Mouse (Mus musculus): ENCODE measurements at regions not wholly inside any gene's neighbourhood (a gene's known extent, or its start where the extent isn't known, plus 50 kb on each side); places are given as distances from the start of the nearest gene placed in this dataset.

DNA sequence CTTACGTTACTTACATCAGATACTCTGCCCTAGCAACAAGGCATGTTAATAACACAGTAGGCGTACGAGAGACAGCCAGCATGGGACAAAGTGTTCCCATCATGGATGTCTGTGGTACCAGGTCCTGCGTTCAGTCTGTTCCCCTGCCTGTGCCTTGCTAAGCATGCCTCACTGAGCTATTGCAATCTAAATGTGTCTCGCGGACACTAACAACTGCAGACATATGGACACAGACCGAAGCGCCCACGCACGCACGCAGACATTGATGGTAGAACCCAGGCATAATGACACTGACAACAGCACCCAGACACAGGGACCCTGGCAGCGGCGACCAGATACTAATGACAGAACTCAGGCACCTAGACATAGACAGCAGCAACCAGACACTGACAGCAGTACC is 355.5 kb upstream of the Zdhhc25 start:
- Histone ChIP-seq H3K4me3 (replicated peaks; ENCODE audit: extremely low read depth, low read depth, low read length) (no peak overlapping the region), H3K4me1 (ENCODE audit: control insufficient read depth, insufficient read depth, low read length) (no peaks in the 10 kb centered on the region)
- no peak for DNase-seq
- 85% methylated on average over 13 of the region's 13 CpGs for WGBS
- no peak for TF ChIP-seq POLR2A (IDR thresholded peaks at IDR 0.05; ENCODE audit: borderline replicate concordance, extremely low read depth, low read depth, low read length)
- no peak for TF ChIP-seq CTCF (IDR thresholded peaks at IDR 0.05; ENCODE audit: insufficient read depth, low read length)

DNA sequence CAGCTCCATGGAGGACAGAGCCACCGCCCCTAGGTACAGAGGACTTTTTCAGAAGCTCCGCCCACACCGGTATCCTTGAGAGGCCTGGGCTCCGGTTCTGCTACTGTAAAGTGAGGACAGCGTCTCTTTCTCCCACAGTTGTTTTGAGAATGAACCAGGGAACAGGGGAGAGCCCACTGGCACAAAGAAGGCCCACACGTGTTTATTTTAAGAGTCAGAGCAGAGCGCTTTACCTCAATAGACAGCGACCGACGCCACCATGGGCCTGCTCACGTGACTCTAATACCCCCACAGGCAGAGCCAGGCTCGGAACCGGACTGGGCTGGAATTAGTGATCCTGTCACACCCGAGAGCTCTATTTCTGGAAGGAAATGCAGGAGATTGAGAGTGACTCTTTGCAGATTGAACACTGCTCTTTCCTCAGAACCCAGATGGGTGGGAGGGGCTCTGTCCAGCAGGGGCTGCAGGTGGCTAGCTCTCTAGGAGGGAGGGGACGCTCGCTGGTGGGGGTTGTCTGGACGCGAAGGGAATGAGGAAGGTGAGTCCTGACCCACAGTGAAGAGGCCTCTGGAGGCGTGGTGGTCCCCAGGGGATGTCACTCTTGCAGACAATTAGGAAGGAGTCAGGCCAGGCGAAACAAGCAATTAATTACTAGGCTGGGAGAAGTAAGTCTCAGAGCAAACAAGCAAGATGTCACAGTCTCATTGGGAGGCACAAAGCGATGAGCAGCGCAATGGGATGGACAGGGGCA is 354.4 kb upstream of the Zdhhc25 start:
- no peak for DNase-seq
- WGBS, result 51% methylated on average over 22 of the region's 22 CpGs
- TF ChIP-seq POLR2A (IDR thresholded peaks at IDR 0.05; ENCODE audit: borderline replicate concordance, extremely low read depth, low read depth, low read length), result no peak
- no peak for TF ChIP-seq CTCF (IDR thresholded peaks at IDR 0.05; ENCODE audit: insufficient read depth, low read length)
- no peak overlapping the region for H3K4me3 ChIP-seq (replicated peaks; ENCODE audit: extremely low read depth, low read depth, low read length)
- no peaks in the 10 kb centered on the region for H3K4me1 ChIP-seq (ENCODE audit: control insufficient read depth, insufficient read depth, low read length)

DNA sequence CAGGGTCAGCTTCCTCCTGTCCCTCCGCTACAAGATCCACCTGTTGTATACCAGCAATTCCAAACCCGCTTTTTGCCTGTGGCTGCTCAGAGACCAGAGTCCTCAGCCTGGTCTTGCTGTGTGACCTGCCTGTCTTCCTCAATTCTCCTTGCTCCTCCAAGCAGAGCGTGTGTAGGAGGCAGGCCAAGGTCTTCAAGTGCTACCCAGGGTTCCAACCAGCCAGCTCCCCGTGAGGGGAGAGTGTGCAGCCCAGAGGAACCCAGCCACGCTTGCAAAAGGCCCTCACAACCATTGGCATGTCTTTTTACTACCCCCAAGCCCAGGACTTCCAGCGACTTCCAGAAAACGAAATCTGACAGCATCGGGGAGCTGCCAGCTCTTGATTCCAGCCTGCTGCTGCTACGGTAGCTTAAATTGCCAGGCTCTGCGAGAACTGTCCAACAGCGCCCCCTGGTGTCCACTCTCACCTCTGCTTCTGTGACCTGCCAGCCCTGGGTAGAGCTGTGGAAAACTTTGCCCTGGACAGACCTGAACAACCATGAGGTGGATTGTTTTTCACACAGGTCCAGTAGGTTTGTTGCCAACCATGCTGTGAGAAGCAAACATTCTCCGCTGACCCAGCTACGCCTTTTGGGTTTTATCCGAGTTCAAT is 352.0 kb upstream of the Zdhhc25 start:
- TF ChIP-seq POLR2A (IDR thresholded peaks at IDR 0.05; ENCODE audit: borderline replicate concordance, extremely low read depth, low read depth, low read length) (no peak), CTCF (IDR thresholded peaks at IDR 0.05; ENCODE audit: insufficient read depth, low read length) (peak; percentile 89)
- H3K4me1 ChIP-seq (ENCODE audit: control insufficient read depth, insufficient read depth, low read length), result no peaks in the 10 kb centered on the region

DNA sequence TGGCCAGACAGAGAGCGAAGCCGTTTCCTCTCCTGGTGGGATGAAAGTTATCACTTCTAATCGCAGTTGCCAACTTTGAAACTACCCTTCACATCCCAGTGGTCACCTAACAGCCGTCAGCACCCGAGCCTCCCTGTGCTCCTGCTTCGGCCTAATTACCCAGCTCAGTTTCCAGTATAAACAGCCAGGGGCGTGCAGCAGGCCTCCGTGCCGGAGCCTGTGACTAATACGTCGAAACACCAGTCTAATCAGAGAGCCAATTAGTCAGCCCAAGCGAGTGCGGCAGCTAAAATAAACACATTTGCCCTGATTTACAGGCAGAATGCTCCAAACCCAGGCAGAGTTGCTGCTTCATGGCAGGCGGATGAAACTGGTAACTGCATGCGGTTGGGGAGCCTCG is 312.1 kb upstream of the Zdhhc25 start:
- DNase-seq, result no peak
- TF ChIP-seq POLR2A (IDR thresholded peaks at IDR 0.05; ENCODE audit: borderline replicate concordance, extremely low read depth, low read depth, low read length), result no peak
- TF ChIP-seq CTCF (IDR thresholded peaks at IDR 0.05; ENCODE audit: insufficient read depth, low read length), result no peak
- H3K4me1 ChIP-seq (ENCODE audit: control insufficient read depth, insufficient read depth, low read length), result no peaks in the 10 kb centered on the region
- no peak overlapping the region for H3K4me3 ChIP-seq (replicated peaks; ENCODE audit: extremely low read depth, low read depth, low read length)
- WGBS, result 29% methylated on average over 16 of the region's 16 CpGs

More for the DNA sequence above, 352.0 kb upstream of the Zdhhc25 start:
- no peak overlapping the region for H3K4me3 ChIP-seq (replicated peaks; ENCODE audit: extremely low read depth, low read depth, low read length)
- peak; percentile 71 for DNase-seq
- WGBS, result 28% methylated on average over 14 of the region's 14 CpGs

DNA sequence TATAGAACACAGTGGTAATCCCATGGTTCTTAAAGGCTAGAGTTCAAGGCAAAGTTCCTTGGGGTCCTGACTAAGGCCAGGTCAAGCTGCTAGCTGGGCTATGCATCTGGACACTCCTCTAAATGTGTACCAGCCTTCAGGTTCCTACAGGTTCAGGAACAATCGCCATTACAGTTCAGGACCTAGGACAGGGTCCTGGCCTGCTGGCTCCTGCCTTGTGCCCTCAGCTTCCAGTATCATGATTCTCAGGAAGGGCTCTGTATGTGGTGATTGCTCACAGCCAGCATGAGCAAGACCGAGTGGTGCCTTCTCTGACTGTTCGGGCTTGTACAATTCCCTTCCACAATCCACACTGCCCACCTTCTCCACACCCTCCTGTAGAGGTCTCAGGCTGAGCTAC is 311.4 kb upstream of the Zdhhc25 start:
- no peak for TF ChIP-seq POLR2A (IDR thresholded peaks at IDR 0.05; ENCODE audit: borderline replicate concordance, extremely low read depth, low read depth, low read length)
- TF ChIP-seq CTCF (IDR thresholded peaks at IDR 0.05; ENCODE audit: insufficient read depth, low read length), result no peak
- 49% methylated on average over 3 of the region's 3 CpGs for WGBS
- no peak for DNase-seq
- Histone ChIP-seq H3K4me3 (replicated peaks; ENCODE audit: extremely low read depth, low read depth, low read length) (no peak overlapping the region), H3K4me1 (ENCODE audit: control insufficient read depth, insufficient read depth, low read length) (no peaks in the 10 kb centered on the region)

DNA sequence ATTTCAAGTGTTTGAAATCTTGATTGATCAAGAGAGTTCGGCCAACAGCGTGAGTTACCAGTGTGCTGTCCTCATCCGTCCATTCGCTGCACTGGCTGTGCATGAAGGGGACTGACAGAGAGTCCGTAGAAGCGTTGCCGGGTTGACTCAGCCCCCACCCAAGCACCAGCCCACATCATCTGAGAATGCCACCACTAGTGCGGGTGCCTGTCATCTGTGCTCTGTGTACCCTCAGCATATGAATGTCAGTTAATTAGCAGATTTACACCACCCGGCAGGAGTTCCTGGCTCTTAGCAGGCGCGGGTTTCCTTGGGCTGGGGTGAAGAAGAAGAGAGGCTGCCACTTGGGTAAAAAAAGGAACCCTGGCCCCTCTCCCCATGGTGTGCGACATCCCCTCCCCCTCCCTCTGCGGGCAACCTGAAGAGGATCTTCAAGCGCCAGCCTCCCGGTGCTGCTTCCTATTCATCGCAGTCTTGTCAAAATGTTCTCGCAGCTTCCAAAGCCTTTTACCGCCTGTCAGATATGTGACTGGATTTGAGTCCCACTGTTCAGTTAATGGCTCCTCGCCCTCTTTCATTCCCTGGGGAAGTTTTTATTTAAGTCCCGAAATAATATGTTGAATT is 309.2 kb upstream of the Zdhhc25 start:
- 20% methylated on average over 20 of the region's 20 CpGs for WGBS
- TF ChIP-seq POLR2A (IDR thresholded peaks at IDR 0.05; ENCODE audit: borderline replicate concordance, extremely low read depth, low read depth, low read length) (no peak), CTCF (IDR thresholded peaks at IDR 0.05; ENCODE audit: insufficient read depth, low read length) (no peak)
- Histone ChIP-seq H3K4me1 (ENCODE audit: control insufficient read depth, insufficient read depth, low read length) (no peaks in the 10 kb centered on the region), H3K4me3 (replicated peaks; ENCODE audit: extremely low read depth, low read depth, low read length) (no peak overlapping the region)
- no peak for DNase-seq

DNA sequence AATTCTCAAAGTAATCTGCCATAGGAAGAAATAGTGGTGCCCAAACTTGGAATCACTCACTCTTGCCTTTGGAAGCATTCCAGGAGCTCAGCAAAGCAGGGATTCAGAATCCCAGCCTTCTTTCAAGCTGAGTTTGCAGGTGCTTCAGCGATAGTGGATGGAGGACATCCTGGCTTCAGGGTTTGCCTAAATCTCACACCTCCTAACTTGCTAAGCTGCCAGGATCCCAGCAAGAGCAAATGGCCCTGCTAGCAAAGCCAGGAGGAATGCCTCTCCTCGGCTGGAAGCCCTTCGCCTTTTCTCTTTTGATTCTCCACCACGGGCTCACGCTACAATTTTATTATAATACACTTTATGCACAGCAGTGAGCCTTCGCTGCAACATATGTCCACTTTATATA is 301.0 kb upstream of the Zdhhc25 start:
- Histone ChIP-seq H3K4me3 (replicated peaks; ENCODE audit: extremely low read depth, low read depth, low read length) (no peak overlapping the region), H3K4me1 (ENCODE audit: control insufficient read depth, insufficient read depth, low read length) (no peaks in the 10 kb centered on the region)
- WGBS, result 59% methylated on average over 6 of the region's 6 CpGs
- DNase-seq, result no peak
- no peak for TF ChIP-seq POLR2A (IDR thresholded peaks at IDR 0.05; ENCODE audit: borderline replicate concordance, extremely low read depth, low read depth, low read length)
- no peak for TF ChIP-seq CTCF (IDR thresholded peaks at IDR 0.05; ENCODE audit: insufficient read depth, low read length)

DNA sequence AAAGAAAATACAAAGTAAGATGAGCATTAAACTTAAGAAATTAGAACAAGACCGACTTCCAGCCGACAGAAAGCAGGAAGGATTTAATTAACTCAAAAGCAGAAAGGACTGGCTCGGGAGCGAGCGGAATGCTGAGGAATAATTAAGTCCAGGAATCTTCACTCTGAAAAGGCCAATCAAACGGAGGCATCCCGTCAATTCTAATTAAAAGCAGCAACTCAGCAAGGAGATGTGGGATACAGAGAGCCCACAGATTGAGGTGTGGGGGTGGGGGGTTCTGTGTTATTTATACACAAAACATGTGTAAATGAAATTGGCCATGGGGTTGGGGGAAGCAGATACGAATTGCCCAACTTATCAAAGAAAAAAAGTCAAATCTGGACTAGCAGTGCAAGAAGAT is 288.9 kb upstream of the Zdhhc25 start:
- TF ChIP-seq CTCF (IDR thresholded peaks at IDR 0.05; ENCODE audit: insufficient read depth, low read length), result no peak
- TF ChIP-seq POLR2A (IDR thresholded peaks at IDR 0.05; ENCODE audit: borderline replicate concordance, extremely low read depth, low read depth, low read length), result no peak
- H3K4me3 ChIP-seq (replicated peaks; ENCODE audit: extremely low read depth, low read depth, low read length), result no peak overlapping the region
- H3K4me1 ChIP-seq (ENCODE audit: control insufficient read depth, insufficient read depth, low read length), result no peaks in the 10 kb centered on the region
- 83% methylated on average over 8 of the region's 8 CpGs for WGBS
- no peak for DNase-seq

DNA sequence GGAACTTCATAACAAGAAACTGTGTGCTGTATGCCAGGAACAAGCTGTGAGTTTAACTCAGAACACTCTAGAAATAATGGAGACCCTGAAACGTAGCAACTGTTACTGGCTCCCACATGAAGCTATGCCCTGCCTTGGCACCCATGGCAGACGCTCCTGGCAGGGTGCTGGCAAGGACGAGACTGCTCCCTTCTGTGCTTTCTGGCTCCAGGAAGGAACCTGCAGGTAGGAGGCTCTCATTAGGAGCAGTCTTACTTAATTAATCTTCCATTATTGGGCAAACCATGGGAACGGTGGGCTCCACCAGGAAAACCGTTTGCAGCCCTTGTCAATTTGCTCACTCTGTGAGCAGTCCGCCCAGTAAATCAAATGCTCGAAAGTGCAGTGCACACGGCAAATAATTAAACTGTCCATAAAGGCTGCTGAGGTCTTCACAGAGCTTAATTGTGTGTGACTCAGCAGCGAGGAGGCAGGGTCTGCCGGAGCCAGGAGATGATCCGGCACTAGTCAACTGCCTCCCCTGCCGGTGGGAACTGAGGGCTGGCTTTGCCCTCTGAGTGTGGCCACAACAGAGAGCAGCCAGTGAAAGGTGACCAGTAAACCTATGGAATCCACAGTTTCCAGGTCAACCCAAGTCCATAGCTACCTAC is 285.2 kb upstream of the Zdhhc25 start:
- no peak for DNase-seq
- no peak overlapping the region for H3K4me3 ChIP-seq (replicated peaks; ENCODE audit: extremely low read depth, low read depth, low read length)

More for the DNA sequence above, 285.2 kb upstream of the Zdhhc25 start:
- no peaks in the 10 kb centered on the region for H3K4me1 ChIP-seq (ENCODE audit: control insufficient read depth, insufficient read depth, low read length)
- 64% methylated on average over 12 of the region's 12 CpGs for WGBS
- TF ChIP-seq CTCF (IDR thresholded peaks at IDR 0.05; ENCODE audit: insufficient read depth, low read length) (no peak), POLR2A (IDR thresholded peaks at IDR 0.05; ENCODE audit: borderline replicate concordance, extremely low read depth, low read depth, low read length) (no peak)
